Mouse (Mus musculus) liver, embryonic 12.5 days (tissue): ENCODE results near the gene Dhrs13. TPM values are rescaled to one million over a fixed set of nuclear protein-coding genes. Genes with fewer than 3 reads are reported as not detected.

ENCODE experiments used
- ATAC-seq: fragments of 200-750 bp; cut with Nextera tagmentation; 2 replicates; pipeline ENCODE4 v1.8.0; 2017; ENCODE audit warnings: moderate number of reproducible peaks, mild to moderate bottlenecking, moderate library complexity
- H3K27ac ChIP-seq: fragments of 300-500 bp; sonication (generic); 2 replicates; pipeline ENCODE4 v1.5.1; 2016; ENCODE audit warnings: mild to moderate bottlenecking
- H3K27me3 ChIP-seq: fragments of 300-500 bp; sonication (generic); replicated peaks from 2 replicates; pipeline ENCODE4 v1.6.1; 2016; ENCODE audit warnings: mild to moderate bottlenecking, moderate library complexity
- H3K36me3 ChIP-seq: fragments of 300-500 bp; sonication (generic); 2 replicates; pipeline ENCODE4 v1.6.1; 2016; ENCODE audit warnings: mild to moderate bottlenecking, moderate library complexity
- H3K4me1 ChIP-seq: fragments of 300-500 bp; sonication (generic); 2 replicates; pipeline ENCODE4 v1.6.1; 2016
- H3K4me2 ChIP-seq: fragments of 300-500 bp; sonication (generic); 2 replicates; pipeline ENCODE4 v1.6.1; 2016; ENCODE audit warnings: mild to moderate bottlenecking, moderate library complexity
- H3K4me3 ChIP-seq: fragments of 300-500 bp; sonication (generic); 2 replicates; pipeline ENCODE4 v1.5.1; 2016; ENCODE audit warnings: mild to moderate bottlenecking, moderate library complexity
- H3K9ac ChIP-seq: fragments of 300-500 bp; sonication (generic); 2 replicates; pipeline ENCODE4 v1.6.1; 2016; ENCODE audit warnings: mild to moderate bottlenecking, moderate library complexity
- H3K9me3 ChIP-seq: fragments of 300-500 bp; sonication (generic); replicated peaks from 2 replicates; pipeline ENCODE4 v1.6.1; 2016; ENCODE audit warnings: mild to moderate bottlenecking, moderate library complexity
- WGBS: fragments of 180-500 bp; shearing (Covaris S2); methylation state at CpG from one replicate; pipeline ENCODE4 v1.1.7; 2016; ENCODE audit not compliant: insufficient replicate concordance; 5-methylcytosine and 5-hydroxymethylcytosine counted together
- polyA plus RNA-seq: library from polyadenylated mRNA; unstranded; fragments of >200 nt; fragmentation: Nextera tagmentation; extraction: Ambion mirVana; gene quantifications from 2 replicates; pipeline ENCODE4 v1.2.1, GENCODE M21; 2016

The Dhrs13 gene
- polyA plus RNA-seq, result 25.4 and 26.4 TPM in 2 replicates

GRCm38 (mm10) chr11:78031947-78032808 is at the start of gene Dhrs13:
Gene Dhrs13 (plus strand): TSS chr11:78032280.
- Histone ChIP-seq H3K9ac (peak within 1 kb of the TSS; percentile 89), H3K4me2 (peak within 1 kb of the TSS; percentile 97), H3K9me3 (no peaks in the 10 kb centered on the region), H3K4me1 (peaks cover 64% of the 10 kb centered on the region), H3K4me3 (peak within 1 kb of the TSS; percentile 80), H3K27ac (peak within 1 kb of the TSS; percentile 92), H3K27me3 (no peaks in the 10 kb centered on the region), H3K36me3 (peaks cover 69% of the 10 kb centered on the region)
- 2% methylated on average over 95 of the region's 96 CpGs for WGBS
- peak; percentile 92 for ATAC-seq

- ATAC-seq, result peak; percentile 87
- no peaks in the 10 kb centered on the region for H3K9me3 ChIP-seq
- H3K4me1 ChIP-seq, result peaks cover 40% of the 10 kb centered on the region
- under 1% methylated on average over 61 of the region's 62 CpGs for WGBS
- H3K27ac ChIP-seq, result peak within 1 kb of the TSS; percentile 93
- H3K27me3 ChIP-seq, result peaks cover 18% of the 10 kb centered on the region
- H3K4me3 ChIP-seq, result peak within 1 kb of the TSS; percentile 100
- peaks cover 24% of the 10 kb centered on the region for H3K36me3 ChIP-seq
- H3K9ac ChIP-seq, result peak within 1 kb of the TSS; percentile 100
- peak within 1 kb of the TSS; percentile 85 for H3K4me2 ChIP-seq
These were observed 49.6 kb upstream of the Dhrs13 start, which contains the start of gene Phf12 for GRCm38 (mm10) chr11:77982441-77982905. Gene Phf12 (plus strand): TSS chr11:77982754.

- Histone ChIP-seq H3K27me3 (peaks cover 9% of the 10 kb centered on the region), H3K4me2 (peak overlapping the region; percentile 85), H3K36me3 (peaks cover 32% of the 10 kb centered on the region), H3K4me3 (peak overlapping the region; percentile 100), H3K4me1 (peaks cover 42% of the 10 kb centered on the region), H3K27ac (peak overlapping the region; percentile 93), H3K9ac (peak overlapping the region; percentile 100), H3K9me3 (no peaks in the 10 kb centered on the region)
- WGBS, result 2% methylated on average over 23 of the region's 32 CpGs
- ATAC-seq, result no peak
These were observed 48.7 kb upstream of the Dhrs13 start for GRCm38 (mm10) chr11:77983191-77983936.

- WGBS, result 1% methylated on average over 63 of the region's 63 CpGs
- peaks cover 40% of the 10 kb centered on the region for H3K36me3 ChIP-seq
- no peak; the same call in 1 of the 2 replicates for ATAC-seq
- 0 out of 2 replicates have a peak, but pooled peaks cover 3% of the 10 kb centered on the region for H3K27me3 ChIP-seq
- peak overlapping the region; percentile 100 for H3K4me3 ChIP-seq
- H3K9ac ChIP-seq, result peak overlapping the region; percentile 100
- peaks cover 42% of the 10 kb centered on the region for H3K4me1 ChIP-seq
- no peaks in the 10 kb centered on the region for H3K9me3 ChIP-seq
- H3K4me2 ChIP-seq, result peak overlapping the region; percentile 85
- H3K27ac ChIP-seq, result peak overlapping the region; percentile 93
These were observed 47.9 kb upstream of the Dhrs13 start for GRCm38 (mm10) chr11:77983937-77984835.

GRCm38 (mm10) chr11:77984836-77985231 is 47.2 kb upstream of the Dhrs13 start:
- WGBS, result 4% methylated on average over 13 of the region's 13 CpGs
- no peaks in the 10 kb centered on the region for H3K27me3 ChIP-seq
- peak overlapping the region; percentile 93 for H3K27ac ChIP-seq
- H3K4me2 ChIP-seq, result peak overlapping the region; percentile 85
- peaks cover 42% of the 10 kb centered on the region for H3K4me1 ChIP-seq
- peaks cover 45% of the 10 kb centered on the region for H3K36me3 ChIP-seq
- peak overlapping the region; percentile 100 for H3K4me3 ChIP-seq
- H3K9ac ChIP-seq, result peak overlapping the region; percentile 100
- no peak for ATAC-seq
- H3K9me3 ChIP-seq, result no peaks in the 10 kb centered on the region

- 81% methylated on average over 3 of the region's 3 CpGs for WGBS
- Histone ChIP-seq H3K27ac (no peak overlapping the region), H3K27me3 (no peaks in the 10 kb centered on the region), H3K9me3 (no peaks in the 10 kb centered on the region), H3K4me1 (peaks cover 36% of the 10 kb centered on the region), H3K4me2 (peak overlapping the region; percentile 85), H3K9ac (peak overlapping the region; percentile 100), H3K4me3 (peak overlapping the region; percentile 100), H3K36me3 (peaks cover 52% of the 10 kb centered on the region)
- no peak for ATAC-seq
These were observed 46.5 kb upstream of the Dhrs13 start for GRCm38 (mm10) chr11:77985541-77986065.

GRCm38 (mm10) chr11:77989071-77989690 is 42.9 kb upstream of the Dhrs13 start:
- H3K4me1 ChIP-seq, result peaks cover 27% of the 10 kb centered on the region
- peaks cover 87% of the 10 kb centered on the region for H3K36me3 ChIP-seq
- H3K27me3 ChIP-seq, result no peaks in the 10 kb centered on the region
- no peak overlapping the region for H3K4me3 ChIP-seq
- ATAC-seq, result no peak
- H3K9ac ChIP-seq, result no peak overlapping the region
- H3K4me2 ChIP-seq, result no peak overlapping the region
- WGBS, result 88% methylated on average over 13 of the region's 13 CpGs
- H3K9me3 ChIP-seq, result no peaks in the 10 kb centered on the region
- H3K27ac ChIP-seq, result no peak overlapping the region

- WGBS, result 57% methylated on average over 1 of the region's 1 CpGs
- no peaks in the 10 kb centered on the region for H3K27me3 ChIP-seq
- no peak for ATAC-seq
- H3K36me3 ChIP-seq, result peaks cover 85% of the 10 kb centered on the region
- no peak overlapping the region for H3K4me3 ChIP-seq
- H3K9ac ChIP-seq, result no peak overlapping the region
- H3K4me2 ChIP-seq, result no peak overlapping the region
- no peaks in the 10 kb centered on the region for H3K9me3 ChIP-seq
- H3K27ac ChIP-seq, result no peak overlapping the region
- H3K4me1 ChIP-seq, result no peaks in the 10 kb centered on the region
These were observed 36.5 kb upstream of the Dhrs13 start for GRCm38 (mm10) chr11:77995556-77995955.

- ATAC-seq, result no peak
- peaks cover 87% of the 10 kb centered on the region for H3K36me3 ChIP-seq
These were observed 25.6 kb upstream of the Dhrs13 start for GRCm38 (mm10) chr11:78006446-78006845.

GRCm38 (mm10) chr11:78019676-78020075 is 12.4 kb upstream of the Dhrs13 start:
- Histone ChIP-seq H3K9me3 (no peaks in the 10 kb centered on the region), H3K9ac (no peak overlapping the region), H3K4me2 (no peak overlapping the region), H3K27me3 (no peaks in the 10 kb centered on the region), H3K4me1 (no peaks in the 10 kb centered on the region), H3K4me3 (no peak overlapping the region), H3K36me3 (peaks cover 98% of the 10 kb centered on the region), H3K27ac (no peak overlapping the region)
- 16% methylated on average over 4 of the region's 4 CpGs for WGBS
- ATAC-seq, result no peak

More at GRCm38 (mm10) chr11:78006446-78006845, 25.6 kb upstream of the Dhrs13 start:
- no peaks in the 10 kb centered on the region for H3K9me3 ChIP-seq
- no peak overlapping the region for H3K4me3 ChIP-seq
- no peaks in the 10 kb centered on the region for H3K27me3 ChIP-seq
- no peak overlapping the region for H3K27ac ChIP-seq
- no peak overlapping the region for H3K4me2 ChIP-seq
- H3K4me1 ChIP-seq, result peaks cover 39% of the 10 kb centered on the region
- 90% methylated on average over 5 of the region's 5 CpGs for WGBS
- H3K9ac ChIP-seq, result no peak overlapping the region
